Mouse (Mus musculus) inflammation-experienced regulatory T-cells, adult 6 months (primary cell): Measurements from ENCODE around the gene Zbtb20. TPM values are rescaled to one million over a fixed set of nuclear protein-coding genes. Genes with fewer than 3 reads are reported as not detected.
A peak's percentile ranks its signal among the peaks of the same experiment; 100 is the strongest.

Source experiments
- ATAC-seq: one replicate; pipeline ENCODE4 v1.8.0; 2017
- polyA plus RNA-seq, 3 experiments: library from polyadenylated mRNA; unstranded; fragments of 100-300 nt; shearing (Covaris generic); gene quantifications; one replicate each; pipeline ENCODE4 v1.2.1; 2017

Gene Zbtb20
- polyA plus RNA-seq, 3 experiments from 2014 or later: 32.1 to 97.7 (median 96.1) TPM

GRCm38 (mm10) chr16:43528300-43528699 is 652.6 kb downstream of the Zbtb20 start:
- no peak for ATAC-seq

GRCm38 (mm10) chr16:43531328-43531727 is 655.6 kb downstream of the Zbtb20 start:
- no peak for ATAC-seq

- ATAC-seq: no peak
Measured at GRCm38 (mm10) chr16:43534103-43534502, 658.4 kb downstream of the Zbtb20 start.

- no peak for ATAC-seq
Measured at GRCm38 (mm10) chr16:43535912-43536311, 660.2 kb downstream of the Zbtb20 start.

DNA sequence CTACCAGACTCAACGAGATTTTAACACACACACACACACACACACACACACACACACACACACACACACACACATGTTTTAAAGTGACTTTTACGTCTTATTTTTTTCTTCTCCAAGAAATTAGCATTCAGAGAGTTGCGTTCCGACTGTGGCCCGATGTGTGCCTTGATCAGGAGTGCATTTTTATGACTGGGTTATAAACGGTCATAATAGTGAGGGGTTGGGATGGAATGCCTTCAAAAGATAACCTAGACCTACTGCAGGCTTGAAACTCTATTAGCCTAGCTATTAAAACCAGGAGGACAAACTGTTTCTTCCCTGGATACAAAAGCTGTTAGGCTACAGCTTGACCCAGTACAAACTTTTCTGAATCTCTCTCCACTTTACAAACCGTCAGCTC is 661.5 kb downstream of the Zbtb20 start:
- no peak for ATAC-seq

DNA sequence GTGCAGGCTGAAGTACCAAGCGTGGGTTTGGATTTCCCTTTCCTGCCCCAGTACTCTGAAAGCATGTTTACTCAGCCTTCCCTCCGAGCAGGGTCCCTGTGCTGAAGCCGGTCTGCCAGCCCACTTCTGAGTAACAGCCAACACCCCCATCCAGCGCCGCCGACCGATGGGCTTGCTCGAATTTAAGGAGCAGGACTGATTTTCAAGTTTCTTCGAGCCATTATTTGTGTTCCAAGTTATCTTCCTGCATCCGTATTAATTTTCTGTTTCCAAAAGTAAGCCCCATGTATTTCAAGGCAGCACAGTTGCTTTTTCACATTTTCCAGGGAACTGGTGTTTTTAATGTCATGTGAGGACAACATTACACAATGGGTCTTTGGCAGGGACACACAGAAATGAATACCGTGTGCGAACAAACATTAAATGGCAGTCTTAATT is 664.0 kb downstream of the Zbtb20 start:
- peak; percentile 28 for ATAC-seq

DNA sequence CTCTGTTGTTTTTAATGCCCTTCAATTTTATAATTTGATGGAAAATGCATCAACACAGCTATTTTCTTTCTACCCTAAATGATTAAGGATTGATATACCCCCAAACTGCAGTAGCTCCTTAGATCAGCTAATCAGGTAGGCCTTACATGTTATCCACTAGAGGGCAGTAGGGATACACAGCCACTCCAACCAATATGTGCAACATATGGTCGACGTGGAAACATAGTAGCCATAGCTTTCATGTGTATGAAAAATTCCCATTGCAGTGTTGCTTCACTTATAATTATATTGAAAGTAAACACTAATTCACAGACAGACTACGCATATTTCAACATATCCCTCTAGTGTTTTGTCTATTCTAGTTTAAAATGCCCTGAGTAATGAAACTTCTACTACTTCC is 664.4 kb downstream of the Zbtb20 start:
- ATAC-seq: peak; percentile 91

GRCm38 (mm10) chr16:43540546-43541167 is 665.0 kb downstream of the Zbtb20 start:
- no peak for ATAC-seq

DNA sequence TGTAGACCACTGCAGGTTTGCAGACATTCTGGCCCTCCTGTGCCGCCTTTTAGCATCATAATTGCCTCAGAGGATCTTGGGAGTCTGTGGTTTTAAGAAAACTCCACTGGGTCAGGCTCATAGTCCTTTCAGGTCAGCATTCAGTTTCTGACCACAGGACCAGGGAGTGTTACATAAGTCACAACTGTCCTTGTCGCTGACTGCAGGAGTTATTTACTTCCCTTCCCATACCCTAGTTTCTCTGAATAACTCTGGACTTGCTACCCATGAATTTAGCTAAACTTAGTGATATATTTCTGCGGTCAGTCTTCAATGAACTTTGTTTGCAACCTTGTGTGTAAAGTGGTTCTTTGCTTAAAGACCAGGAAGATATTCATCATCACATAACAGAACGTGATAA is 669.6 kb downstream of the Zbtb20 start:
- no peak for ATAC-seq

DNA sequence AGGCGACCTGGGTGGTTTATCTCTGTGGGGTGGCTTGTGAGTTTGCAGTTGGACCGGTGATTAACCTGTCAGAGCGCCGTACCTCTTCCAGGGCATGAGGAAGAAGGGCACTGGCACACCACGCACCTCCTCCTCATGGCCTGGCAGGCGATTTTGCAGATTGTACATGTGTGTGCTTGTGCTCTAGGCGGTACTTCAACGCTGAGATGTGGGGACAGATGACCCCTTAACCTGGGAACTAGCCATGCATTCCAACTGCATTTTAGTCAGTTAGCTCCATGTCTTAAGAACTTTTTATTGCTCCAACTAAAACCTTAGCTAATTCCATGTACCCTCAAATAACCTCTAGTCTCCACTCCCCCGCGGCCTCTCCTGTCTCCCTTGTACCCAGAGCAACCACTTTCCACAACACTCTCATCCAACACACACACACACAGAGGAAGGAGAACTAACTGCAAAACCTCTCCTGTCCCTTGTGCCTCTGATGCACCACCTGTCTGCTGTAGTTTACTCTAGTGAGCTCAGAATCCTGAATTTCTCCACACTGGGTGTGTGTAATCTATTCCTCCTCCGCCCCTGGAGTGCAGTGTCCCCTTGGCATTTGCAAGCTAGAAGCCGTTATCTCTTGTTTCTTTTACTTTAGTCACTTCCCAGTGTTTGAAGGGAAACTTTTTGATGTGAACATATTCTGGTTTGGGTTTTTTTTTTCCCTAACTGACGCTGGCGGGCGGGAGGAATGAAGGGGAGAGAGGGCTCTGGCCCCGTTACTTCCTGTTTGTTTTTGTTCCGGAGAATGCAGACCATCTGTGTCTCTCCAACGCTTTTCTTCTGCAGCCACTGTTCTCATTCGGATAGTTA is 671.9 kb downstream of the Zbtb20 start:
- ATAC-seq: no peak

DNA sequence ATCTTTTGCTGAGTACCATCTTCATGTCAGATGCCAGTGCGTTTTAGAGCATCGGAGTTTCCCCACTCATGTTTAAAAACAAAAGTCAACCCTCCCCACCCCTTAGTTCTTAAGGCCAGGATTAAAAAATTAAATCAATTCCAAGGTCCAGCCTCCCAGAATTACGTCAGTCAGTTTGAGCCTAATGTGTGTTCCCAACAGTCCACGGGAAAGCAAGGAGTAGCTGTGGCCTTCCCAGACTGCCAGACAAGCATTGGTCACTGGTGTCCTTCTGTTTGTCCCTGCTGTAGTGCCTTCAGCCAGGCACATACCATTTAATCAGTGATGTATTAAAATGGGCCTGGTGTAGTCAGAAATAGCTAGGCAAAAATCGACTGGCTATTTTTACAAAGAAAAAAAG is 673.1 kb downstream of the Zbtb20 start:
- no peak for ATAC-seq

DNA sequence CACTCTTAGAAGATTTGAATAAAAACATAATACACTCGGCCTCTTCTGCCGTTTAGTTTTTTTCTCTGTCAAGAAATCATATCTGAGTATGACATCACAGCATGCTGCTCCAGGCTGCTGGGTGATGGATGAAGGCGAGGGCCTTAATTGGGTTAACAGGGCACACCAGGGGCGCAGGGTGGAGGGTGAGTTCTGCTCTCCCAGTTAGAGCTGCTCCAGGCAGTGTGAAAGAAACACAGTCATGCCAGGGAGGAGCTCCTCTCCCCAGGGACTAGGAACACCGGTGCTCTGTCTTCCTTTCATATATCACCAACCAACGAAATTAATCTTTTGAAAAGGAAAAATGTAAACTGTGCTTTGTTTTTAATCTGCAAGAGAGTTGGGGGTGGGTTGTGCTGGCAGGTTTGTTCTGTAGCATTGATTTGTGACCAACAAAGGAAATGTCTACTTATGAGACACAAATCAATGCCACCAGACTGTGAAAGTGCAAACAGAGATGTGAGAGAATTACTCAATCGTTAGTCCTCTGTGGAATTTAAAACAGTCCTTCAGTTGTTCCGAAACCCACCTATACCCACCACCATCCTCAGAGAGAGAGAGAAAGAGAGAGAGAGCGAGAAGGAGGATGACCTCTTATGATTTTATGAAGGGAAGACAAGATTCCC is 673.9 kb downstream of the Zbtb20 start:
- ATAC-seq: no peak

DNA sequence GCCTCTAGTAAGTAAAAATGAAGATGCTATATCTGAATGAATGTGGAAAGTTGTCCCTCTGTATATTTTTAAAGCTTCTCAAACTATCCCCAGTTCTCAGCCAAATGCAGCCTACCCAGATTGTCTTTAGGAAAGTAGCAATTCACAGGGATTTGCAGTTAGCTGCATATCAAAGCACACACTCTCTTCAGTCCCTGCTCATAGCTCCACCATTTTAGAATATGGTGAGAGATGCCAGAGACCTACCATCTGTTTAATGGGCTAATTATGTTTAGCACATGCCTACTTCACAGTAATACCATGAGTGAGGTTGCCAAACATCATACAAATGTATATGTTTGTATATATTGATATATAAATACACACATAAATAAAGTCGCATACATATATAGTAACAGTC is 676.8 kb downstream of the Zbtb20 start:
- ATAC-seq: no peak

DNA sequence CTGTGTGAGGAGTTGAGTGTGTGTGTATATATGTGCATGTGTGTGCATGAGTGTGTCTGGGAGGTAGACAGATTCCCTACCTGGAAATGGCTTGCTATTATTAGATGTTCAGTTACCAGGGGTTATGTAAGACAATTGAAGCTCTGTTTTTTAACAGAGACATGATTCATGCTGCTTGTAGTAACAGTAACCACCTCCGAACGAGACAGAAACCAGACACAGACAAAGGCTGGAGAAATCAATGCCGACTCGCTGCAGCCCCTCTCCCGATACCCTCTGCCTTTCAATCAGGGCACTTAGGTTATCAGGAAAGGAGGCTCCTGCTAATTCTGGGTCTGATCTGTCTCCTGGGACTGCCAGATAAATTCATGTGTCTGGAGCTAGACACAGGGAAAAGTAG is 681.7 kb downstream of the Zbtb20 start:
- ATAC-seq: no peak

DNA sequence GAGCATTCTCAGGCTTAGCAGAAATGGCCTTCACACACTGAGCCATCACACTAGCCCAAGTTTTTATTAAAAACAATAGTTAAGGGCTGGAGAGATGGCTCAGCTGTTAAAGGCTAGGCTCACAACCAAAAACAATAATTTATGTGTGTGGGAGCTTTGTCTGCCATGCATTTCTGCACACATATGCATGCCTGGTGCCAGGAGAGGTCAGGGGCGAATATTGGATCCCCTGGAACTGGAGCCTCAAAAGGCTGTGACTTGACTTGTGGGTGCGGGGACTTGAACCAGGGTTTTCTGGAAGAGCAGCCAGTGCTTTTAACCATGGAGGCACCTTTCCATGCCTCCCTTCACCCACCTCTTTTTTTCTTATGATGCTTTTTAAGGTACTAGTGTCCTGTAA is 685.6 kb downstream of the Zbtb20 start:
- no peak for ATAC-seq

DNA sequence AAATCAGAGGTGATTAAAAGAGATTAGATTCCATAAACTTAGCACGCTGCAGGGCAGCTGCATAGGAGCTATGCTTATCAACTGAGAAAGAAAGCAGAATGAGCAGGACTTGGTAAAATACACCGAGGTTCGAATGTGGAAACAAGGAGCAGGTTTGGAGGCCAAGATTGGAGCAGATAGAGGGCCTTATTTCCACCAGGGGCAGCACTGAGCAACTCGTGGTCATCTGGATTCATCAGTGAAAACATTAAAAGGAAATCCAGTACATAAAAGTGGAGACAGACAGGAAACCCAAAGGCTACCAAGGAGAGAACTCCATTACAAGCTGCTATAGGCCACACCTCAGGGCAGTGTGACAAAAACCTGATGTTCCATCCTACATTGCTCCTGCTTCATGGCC is 686.3 kb downstream of the Zbtb20 start:
- ATAC-seq: no peak

GRCm38 (mm10) chr16:43565872-43566271 is 690.2 kb downstream of the Zbtb20 start:
- no peak for ATAC-seq

DNA sequence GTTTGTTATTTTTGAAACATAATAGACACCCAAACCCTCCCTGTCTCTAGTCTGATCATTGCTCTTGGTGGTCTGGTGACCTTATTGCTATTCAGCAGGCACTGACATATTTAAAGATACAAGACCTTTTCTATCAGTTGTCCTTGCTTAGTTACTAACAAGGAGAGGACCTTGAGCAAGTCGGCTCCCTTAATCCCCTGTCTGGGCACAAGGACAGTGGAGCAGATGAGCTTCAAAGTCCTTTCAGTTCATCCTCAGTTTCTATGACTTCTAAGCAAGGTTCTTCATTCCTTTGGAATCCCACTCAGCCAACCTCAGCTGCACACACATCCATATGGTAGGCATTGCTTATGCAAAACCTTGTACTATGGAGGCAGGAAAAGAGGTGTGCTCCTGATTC is 690.8 kb downstream of the Zbtb20 start:
- ATAC-seq: no peak

DNA sequence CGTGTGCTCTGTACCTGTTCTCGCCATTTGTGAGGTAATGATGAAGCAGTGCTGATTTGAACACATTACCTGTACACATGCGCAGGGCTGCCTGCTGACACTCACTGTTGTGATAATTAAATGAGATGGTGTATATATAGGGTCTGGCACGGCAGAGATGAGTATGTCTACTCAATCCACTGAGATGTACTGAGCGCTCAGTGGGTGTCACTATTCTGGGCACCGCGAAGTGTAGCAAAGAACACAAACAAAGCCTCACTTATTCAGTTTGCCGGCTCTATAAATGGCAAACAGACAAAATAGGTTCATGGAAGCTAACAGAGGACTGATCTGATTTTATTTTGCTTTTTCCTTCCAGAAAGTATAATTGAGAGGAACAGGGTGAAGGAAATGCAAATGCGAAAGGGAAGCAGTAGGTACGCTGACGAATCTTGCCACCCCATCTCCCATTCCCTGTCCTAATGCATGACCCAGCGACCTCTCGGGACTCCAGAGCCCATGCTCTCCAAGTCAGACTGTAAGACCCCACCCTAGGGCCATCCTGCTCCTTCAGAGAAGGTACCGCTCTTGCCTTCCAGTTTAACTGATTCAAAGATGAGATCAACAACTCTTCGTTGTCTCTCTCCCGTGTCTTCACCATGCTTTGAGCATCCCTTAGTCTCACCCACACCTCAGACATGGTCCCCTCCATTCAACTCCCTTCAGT is 695.8 kb downstream of the Zbtb20 start:
- ATAC-seq: no peak

GRCm38 (mm10) chr16:43572171-43572570 is 696.5 kb downstream of the Zbtb20 start:
- ATAC-seq: no peak

GRCm38 (mm10) chr16:43572766-43573165 is 697.1 kb downstream of the Zbtb20 start:
- ATAC-seq: no peak

DNA sequence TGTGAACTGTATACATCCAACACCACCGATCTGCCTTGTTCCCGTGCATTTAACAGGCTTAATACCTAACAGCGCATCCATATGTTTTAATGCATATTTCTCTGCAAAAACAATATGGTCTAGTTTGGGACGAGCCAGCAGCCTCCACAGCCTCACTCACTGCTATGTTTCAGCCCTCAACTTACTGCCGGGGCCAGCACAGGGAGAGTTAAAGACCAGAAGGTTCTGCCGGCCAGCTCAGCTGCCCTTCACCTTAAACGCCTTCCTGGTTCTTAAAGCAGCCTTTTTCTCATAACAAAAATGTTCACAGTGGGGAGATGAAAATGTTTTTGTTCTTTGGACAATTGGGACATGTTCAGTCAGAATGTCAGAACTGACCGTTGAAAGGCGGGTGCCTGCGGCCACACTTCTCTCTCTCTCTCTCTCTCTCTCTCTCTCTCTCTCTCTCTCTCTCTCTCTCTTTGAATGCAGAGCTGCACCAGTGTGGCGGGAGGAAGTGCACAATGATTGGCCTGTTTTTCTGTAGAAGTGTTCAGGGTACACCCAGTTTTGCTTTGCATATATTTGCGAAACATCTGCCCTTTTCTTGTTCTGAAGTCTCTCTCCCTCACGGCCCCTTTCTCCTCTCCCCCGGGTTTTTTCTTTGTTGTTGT is 697.6 kb downstream of the Zbtb20 start:
- peak; percentile 77 for ATAC-seq
